ENCODE assay signal across 21 mouse cellular contexts in genomic region chr6:40135716-40136115, GRCm38 (mm10).
DNase-seq lines count a peak whose midpoint lies in the region; ATAC-seq and TF ChIP-seq lines count a peak whose summit lies in the region.
"Had no signal": no experiment of that assay in that cellular context is flagged by ENCODE, and none has a peak within 500 bp of the region (broad histone marks: within the 10 kb centered on the region; RNA-seq: fewer than 3 reads in every experiment).

No protein-coding gene starts in this region.

- no peak overlapping the region for H3K9ac ChIP-seq in kidney, postnatal 0 days (ENCODE audit: low read depth, low read length)
- H3K9ac ChIP-seq in lung, postnatal 0 days (replicated peaks; ENCODE audit: low read depth), result no peak overlapping the region
- H3K9ac ChIP-seq: embryonic facial prominence, embryonic 13.5 days; forebrain, embryonic 13.5 days; heart, embryonic 15.5 days had no signal

- H3K9me3 ChIP-seq in kidney, postnatal 0 days (replicated peaks; ENCODE audit: low read length), result no peaks in the 10 kb centered on the region
- no peaks in the 10 kb centered on the region for H3K9me3 ChIP-seq in lung, postnatal 0 days (ENCODE audit: low read length)
- H3K9me3 ChIP-seq: embryonic facial prominence, embryonic 13.5 days; forebrain, embryonic 13.5 days; heart, embryonic 15.5 days had no signal

- DNase-seq in frontal cortex, postnatal 36 days (ENCODE audit: low spot score in 2 of 2), result no peak
- no peak for DNase-seq in kidney, postnatal 0 days (ENCODE audit: low spot score)
- DNase-seq in kidney, adult 18-20 months, result no peak
- no peak for DNase-seq in lung, postnatal 0 days (ENCODE audit: low spot score)
- no peak for DNase-seq in lung, adult 18-20 months
- DNase-seq: adrenal gland, postnatal 14 days; cerebellum, adult 11-12 months; cerebellum, adult 9-10 months; cerebellum, postnatal 25 days; gastrocnemius, postnatal 10 days; heart, adult 2 months; heart, postnatal 14 days had no signal

- H3K27ac ChIP-seq in kidney, postnatal 0 days, result no peak overlapping the region
- H3K27ac ChIP-seq in lung, postnatal 0 days (ENCODE audit: low read length), result no peak overlapping the region
- H3K27ac ChIP-seq: embryonic facial prominence, embryonic 13.5 days; forebrain, embryonic 13.5 days; heart, adult 2 months; heart, embryonic 15.5 days had no signal

- no peak for TF ChIP-seq EP300 in lung, postnatal 0 days (IDR thresholded peaks at IDR 0.05)

- 62% methylated on average over 6 of the region's 6 CpGs for WGBS in kidney, postnatal 0 days
- 54% methylated on average over 6 of the region's 6 CpGs for WGBS in lung, postnatal 0 days

- H3K4me3 ChIP-seq in kidney, postnatal 0 days (replicated peaks; ENCODE audit: low read depth, low read length), result no peak overlapping the region
- H3K4me3 ChIP-seq in lung, postnatal 0 days (ENCODE audit: low read depth, low read length), result no peak overlapping the region
- H3K4me3 ChIP-seq: embryonic facial prominence, embryonic 13.5 days; forebrain, embryonic 13.5 days; heart, adult 2 months; heart, embryonic 15.5 days had no signal

- ATAC-seq in frontal cortex, adult (ENCODE audit: low TSS enrichment), result peak; percentile 38
- no peak for ATAC-seq in kidney, postnatal 0 days (replicated peaks; ENCODE audit: low FRiP score, low read depth)
- ATAC-seq in lung, postnatal 0 days, result peak; percentile 33
- no peak for ATAC-seq in monocyte, adult 5-6 weeks (replicated peaks; ENCODE audit: insufficient number of reproducible peaks, low FRiP score, low TSS enrichment, poor library complexity, severe bottlenecking)
- ATAC-seq: activated CD4-positive, CD25-positive, alpha-beta regulatory T cell, adult 4 months; forebrain, embryonic 13.5 days; Patski had no signal

- no peaks in the 10 kb centered on the region for H3K4me1 ChIP-seq in kidney, postnatal 0 days (replicated peaks; ENCODE audit: insufficient read depth, low read length)
- H3K4me1 ChIP-seq in lung, postnatal 0 days (ENCODE audit: insufficient read depth, low read depth, low read length), result no peaks in the 10 kb centered on the region
- H3K4me1 ChIP-seq: embryonic facial prominence, embryonic 13.5 days; heart, embryonic 15.5 days had no signal

- no peaks in the 10 kb centered on the region for H3K27me3 ChIP-seq in kidney, postnatal 0 days (ENCODE audit: insufficient read depth, low read length)
- H3K27me3 ChIP-seq in lung, postnatal 0 days (replicated peaks; ENCODE audit: insufficient read depth, low read length), result no peaks in the 10 kb centered on the region
- H3K27me3 ChIP-seq: CH12.LX; embryonic facial prominence, embryonic 13.5 days; forebrain, embryonic 13.5 days; heart, embryonic 15.5 days; Patski had no signal

- H3K36me3 ChIP-seq in kidney, postnatal 0 days (ENCODE audit: insufficient read depth, low read length), result no peaks in the 10 kb centered on the region
- H3K36me3 ChIP-seq in lung, postnatal 0 days (ENCODE audit: insufficient read depth, low read length), result no peaks in the 10 kb centered on the region
- H3K36me3 ChIP-seq: embryonic facial prominence, embryonic 13.5 days; heart, embryonic 15.5 days had no signal

- no peak overlapping the region for H3K4me2 ChIP-seq in kidney, postnatal 0 days (ENCODE audit: low read length)
- no peak overlapping the region for H3K4me2 ChIP-seq in lung, postnatal 0 days (replicated peaks; ENCODE audit: low read depth, low read length)
- H3K4me2 ChIP-seq: embryonic facial prominence, embryonic 13.5 days; forebrain, embryonic 13.5 days; heart, embryonic 11.5 days; heart, embryonic 15.5 days had no signal

- TF ChIP-seq CTCF in kidney, postnatal 0 days (IDR thresholded peaks at IDR 0.05; ENCODE audit: low read depth), result 0 out of 2 replicates have a peak, but pooled peaks have one; percentile 3
- TF ChIP-seq CTCF in lung, postnatal 0 days (IDR thresholded peaks at IDR 0.05), result no peak

Comparison
In these comparisons a context has a peak if more than half of its experiments do, and no peak if none do; other contexts are left out.
1. ATAC-seq: peak in frontal cortex, adult (single experiment) and lung, postnatal 0 days (single experiment); none in kidney, postnatal 0 days (single experiment) and monocyte, adult 5-6 weeks (single experiment).